Mouse (Mus musculus) brown adipose tissue, adult 24 weeks (tissue): ENCODE results near the gene Fam222b. TPM values are rescaled to one million over a fixed set of nuclear protein-coding genes. Genes with fewer than 3 reads are reported as not detected.
"Not testable (repeated sequence)": the region's sequence is repeated elsewhere in the genome, so short reads cannot be mapped to it uniquely, and the experiment has no call there.

Experiments used
- H3K27ac ChIP-seq: fragments of 200-500 bp; replicated peaks from 2 replicates; pipeline ENCODE4 v1.5.1; 2012; ENCODE audit warnings: low read depth, mild to moderate bottlenecking, low read length
- H3K4me1 ChIP-seq: fragments of 200-500 bp; 2 replicates; pipeline ENCODE4 v1.6.1; 2012; ENCODE audit warnings: low read length, mixed read lengths; ENCODE audit not compliant: control insufficient read depth, insufficient read depth, insufficient read length
- H3K4me3 ChIP-seq: fragments of 200-500 bp; 2 replicates; pipeline ENCODE4 v1.5.1; 2012; ENCODE audit warnings: low read depth, mild to moderate bottlenecking, low read length, moderate library complexity; ENCODE audit not compliant: insufficient read depth
- polyA plus RNA-seq: library from polyadenylated mRNA; stranded (reverse); fragments of >200 nt; gene quantifications from 2 replicates; pipeline ENCODE4 v1.2.4, GENCODE M21; 2012; ENCODE audit not compliant: missing spikeins, insufficient read depth, insufficient read length

Gene Fam222b
- 5.8 and 7.5 TPM in 2 replicates for polyA plus RNA-seq

DNA sequence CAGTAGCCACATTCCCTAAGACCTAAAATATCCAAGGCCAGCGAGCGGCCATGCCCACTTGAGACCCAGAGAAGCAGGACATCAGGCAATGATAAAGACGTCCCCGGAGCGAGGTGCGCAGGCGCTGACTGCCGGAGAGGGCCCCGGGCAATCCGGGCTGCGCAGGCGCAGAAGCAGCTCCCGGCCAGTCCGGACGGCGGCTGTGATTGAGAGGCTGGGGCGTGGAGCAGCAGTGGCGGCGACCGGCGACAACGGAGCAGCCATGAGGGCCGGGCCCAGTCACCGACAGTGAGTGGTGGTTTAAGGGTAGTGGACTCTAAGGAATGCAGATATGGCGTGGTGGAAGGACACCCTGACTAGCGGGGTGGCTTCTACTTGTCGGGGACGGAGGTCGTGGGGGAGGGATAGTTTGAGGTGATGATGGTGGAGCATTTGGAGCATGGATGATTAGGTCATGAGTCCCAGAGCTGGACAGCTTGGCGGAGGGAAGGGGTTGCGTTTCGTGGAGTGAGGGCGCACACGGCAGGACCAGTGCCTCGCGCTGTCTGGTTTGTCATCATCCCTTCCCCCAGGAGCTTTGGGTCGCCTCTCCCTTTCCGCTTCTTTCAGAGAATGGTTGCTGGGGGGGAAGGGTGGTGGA, at the start of gene Fam222b:
Gene Fam222b, plus strand, starts transcription at position 157 of the 640 bp plus-strand sequence.
- Histone ChIP-seq H3K27ac (peak within 1 kb of the TSS; percentile 89), H3K4me3 (peak within 1 kb of the TSS; percentile 96), H3K4me1 (peaks cover 9% of the 10 kb centered on the region; the same call in 1 of the 2 replicates)

DNA sequence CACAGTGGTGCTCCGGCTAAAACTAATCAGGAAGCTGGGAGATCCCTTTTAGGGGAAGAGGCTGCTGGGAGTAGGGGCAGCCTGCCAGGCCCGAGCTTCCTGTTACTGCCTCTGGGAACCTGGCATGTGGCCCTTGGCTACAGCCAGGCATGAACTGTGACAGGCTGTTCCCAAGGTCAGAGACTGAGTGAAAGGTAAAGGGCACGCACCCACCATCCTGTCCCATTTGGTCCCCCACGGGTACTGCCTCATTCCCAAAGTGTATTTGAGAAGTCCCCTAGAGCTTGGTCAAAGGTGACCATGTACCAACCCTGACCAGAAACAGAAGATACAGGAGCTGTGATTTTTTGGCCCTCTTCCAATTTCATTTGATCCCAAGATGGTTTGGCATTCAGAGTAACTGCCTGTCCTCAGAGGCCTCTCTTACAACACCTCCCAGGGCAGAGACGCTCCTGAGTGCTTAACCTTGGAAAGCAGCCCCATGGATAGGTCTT, 49.7 kb upstream of the Fam222b start:
- peak overlapping the region; percentile 78 for H3K27ac ChIP-seq

DNA sequence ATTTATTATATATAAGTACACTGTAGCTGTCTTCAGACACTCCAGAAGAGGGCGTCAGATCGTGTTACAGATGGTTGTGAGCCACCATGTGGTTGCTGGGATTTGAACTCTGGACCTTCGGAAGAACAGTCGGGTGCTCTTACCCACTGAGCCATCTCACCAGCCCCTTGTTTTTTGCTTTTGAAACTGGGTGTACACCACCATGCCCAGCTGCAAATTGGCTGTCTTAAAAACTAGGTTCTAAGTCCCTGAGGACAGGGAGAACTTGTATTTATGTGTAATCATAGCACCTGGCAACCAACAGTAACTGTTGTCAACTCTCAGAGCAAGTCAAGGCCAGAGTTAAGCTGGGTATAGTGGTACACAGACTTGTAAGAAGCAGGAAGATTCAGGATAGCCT, 45.8 kb upstream of the Fam222b start:
- not testable (repeated sequence) for H3K4me1 ChIP-seq, H3K4me3 ChIP-seq, H3K27ac ChIP-seq

More for the DNA sequence above, 49.7 kb upstream of the Fam222b start:
- peak overlapping the region; percentile 27; the same call in 1 of the 2 replicates for H3K4me3 ChIP-seq
- H3K4me1 ChIP-seq, result peaks cover 3% of the 10 kb centered on the region

DNA sequence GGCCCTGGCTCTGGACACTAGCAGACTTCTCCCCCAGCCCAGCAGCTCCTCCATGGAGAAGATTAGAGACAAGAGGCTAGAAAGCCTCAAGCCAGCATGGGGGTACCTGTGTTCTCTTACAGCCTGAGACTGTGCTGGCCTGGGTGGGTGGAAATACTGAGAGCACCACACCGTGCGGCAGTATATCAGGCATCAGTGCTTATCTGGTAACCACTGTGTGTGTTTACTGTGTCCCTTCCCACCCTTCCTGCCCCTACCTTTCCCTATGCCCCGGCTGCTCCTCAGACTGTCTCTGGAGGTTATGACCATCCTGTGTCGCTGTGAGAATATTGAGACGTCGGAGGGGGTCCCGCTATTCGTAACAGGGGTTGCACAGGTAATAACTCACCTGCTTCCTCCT, 41.4 kb upstream of the Fam222b start:
- Histone ChIP-seq H3K4me1 (no peaks in the 10 kb centered on the region), H3K4me3 (no peak overlapping the region), H3K27ac (no peak overlapping the region)

DNA sequence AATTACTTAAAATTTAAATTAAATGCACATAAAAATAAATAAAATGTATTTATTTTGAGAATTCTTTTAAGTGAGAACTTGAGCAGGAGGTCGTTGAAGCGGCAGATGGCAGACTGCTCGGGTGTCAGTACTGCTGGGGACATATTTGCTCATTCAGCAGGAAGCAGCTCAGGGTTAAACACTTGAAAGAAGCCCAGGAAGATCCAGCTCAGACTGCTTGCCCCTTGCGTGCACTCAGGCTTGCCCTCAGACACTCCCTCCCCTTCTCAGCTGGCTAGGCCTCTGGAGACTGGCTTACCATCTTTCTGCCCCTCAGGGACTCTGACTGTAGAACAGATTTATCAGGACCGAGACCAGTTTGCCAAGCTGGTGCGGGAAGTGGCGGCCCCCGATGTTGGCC, 37.5 kb upstream of the Fam222b start:
- Histone ChIP-seq H3K4me1 (no peaks in the 10 kb centered on the region), H3K27ac (no peak overlapping the region), H3K4me3 (no peak overlapping the region)

DNA sequence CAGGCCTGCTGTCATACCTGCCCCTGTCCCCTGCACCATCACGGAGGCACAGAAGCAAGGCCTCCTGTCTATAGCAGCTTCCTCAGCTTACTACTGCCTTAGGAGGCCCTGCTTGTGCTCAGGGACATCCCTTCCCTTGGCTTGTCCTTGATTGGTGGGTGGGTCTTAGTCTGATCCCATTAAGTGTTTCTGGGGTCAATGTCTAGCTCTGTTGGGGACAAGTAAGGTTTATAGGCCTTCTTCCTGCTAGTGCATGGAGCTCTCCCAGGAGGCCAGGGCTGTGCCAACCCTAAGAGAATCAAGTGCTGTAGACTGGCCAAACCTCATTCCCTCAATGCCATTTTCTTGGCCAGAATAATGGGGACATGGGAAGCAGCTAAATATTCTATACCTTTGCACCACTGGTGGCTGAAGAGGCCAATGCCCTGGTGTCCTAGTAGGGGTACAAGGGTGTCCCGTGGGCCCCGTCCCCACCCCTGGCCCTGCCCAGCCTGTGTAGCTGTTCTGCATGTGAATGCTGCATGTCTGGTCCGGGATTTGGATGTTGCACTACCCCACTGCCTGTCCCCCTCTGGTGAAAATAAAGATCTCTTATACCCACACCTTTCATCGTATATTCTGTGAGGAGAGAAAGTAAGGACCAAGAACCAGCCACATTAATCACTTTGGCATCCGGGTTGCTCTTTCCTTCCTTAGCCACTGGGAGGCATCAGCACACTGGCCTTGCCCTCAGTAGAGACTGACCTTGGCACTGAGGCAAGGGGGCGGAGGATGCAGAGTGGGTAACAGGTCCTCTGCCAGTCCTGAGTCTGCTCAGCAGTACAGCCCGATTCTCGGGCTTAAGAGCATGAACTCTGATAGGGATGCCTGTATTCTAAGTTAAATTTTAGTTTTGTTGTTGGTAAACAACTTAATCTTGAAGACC, 34.4 kb upstream of the Fam222b start:
- H3K27ac ChIP-seq, result no peak overlapping the region

DNA sequence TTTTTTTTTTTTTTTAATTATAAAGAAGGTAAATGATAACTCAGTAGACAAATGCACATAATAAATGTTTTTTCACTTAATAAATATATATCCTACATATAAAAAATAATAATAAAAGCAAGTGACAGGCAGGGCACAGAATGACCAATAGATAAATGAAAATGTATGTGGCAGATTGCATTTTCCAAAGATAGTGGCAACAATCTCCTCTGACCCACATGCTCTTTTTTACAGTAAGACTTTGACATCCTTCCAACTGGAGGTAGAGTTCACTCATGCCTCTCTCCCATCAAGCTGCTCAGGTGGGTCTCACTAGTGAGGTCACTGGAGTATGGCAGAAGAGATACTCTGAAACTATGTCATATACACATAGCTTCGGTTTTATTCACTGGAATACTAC, 31.9 kb upstream of the Fam222b start:
- Histone ChIP-seq H3K4me3 (no peak overlapping the region), H3K27ac (0 out of 2 replicates have a peak overlapping the region, but pooled peaks have one; percentile 29), H3K4me1 (no peaks in the 10 kb centered on the region)

More for the DNA sequence above, 34.4 kb upstream of the Fam222b start:
- Histone ChIP-seq H3K4me3 (no peak overlapping the region), H3K4me1 (no peaks in the 10 kb centered on the region)

DNA sequence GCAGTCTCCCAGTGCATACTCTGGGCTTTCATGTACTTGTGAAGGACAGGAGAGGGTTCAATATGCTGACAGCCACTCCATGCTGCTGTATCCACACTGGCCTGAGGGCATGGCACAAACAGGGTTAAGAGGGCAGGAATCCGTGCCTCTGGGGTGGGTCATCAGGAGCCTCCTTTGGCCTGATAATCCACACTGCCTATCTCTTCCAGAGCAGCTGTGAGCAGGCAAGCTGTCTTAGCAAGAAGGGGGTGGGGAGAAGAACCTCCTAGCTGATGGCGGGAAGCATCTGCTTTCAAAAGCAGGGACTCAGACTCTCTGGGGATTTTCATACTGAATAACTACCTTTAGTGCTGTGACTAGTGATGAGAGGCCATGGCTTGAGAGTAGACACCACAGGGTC, 28.6 kb upstream of the Fam222b start:
- Histone ChIP-seq H3K4me1 (no peaks in the 10 kb centered on the region), H3K4me3 (no peak overlapping the region), H3K27ac (no peak overlapping the region)

DNA sequence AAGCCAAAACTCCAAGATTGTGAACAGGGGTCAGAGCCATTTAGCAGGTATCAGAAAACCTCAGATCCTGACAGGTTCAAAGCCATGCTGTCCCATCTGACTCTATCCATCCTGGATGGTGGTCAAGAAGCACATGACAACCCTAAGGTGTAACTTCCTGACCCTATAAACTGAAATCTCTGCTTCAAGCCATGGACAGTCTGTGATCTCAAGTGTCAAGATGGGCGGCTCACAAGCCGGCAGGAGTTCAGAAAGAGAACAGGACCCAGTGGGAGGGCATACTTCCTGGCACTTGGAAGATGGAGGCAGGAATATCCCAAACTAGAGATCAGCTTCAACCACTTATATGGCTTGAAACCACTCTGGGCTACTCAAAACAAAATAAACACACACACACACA, 27.8 kb upstream of the Fam222b start:
- Histone ChIP-seq H3K4me3 (no peak overlapping the region), H3K4me1 (no peaks in the 10 kb centered on the region), H3K27ac (no peak overlapping the region)

DNA sequence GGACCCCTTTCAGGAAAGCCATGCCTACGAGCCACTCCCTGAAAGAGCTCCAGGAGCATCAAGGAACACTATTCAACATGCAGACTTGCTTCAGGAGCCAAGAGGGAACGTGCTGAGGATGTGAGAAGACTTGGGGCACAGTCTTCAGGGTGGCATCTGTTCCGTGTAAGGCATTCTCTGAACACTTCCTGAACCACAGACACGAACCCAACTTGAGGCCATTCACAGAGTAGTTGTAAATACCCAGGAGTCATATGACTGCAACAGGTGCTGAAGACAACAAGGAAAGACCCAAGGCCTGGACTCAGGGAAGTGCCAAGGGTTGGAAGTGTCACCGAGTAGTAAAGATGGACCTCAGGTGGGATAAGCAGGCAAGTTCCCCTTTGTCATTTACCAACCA, 26.9 kb upstream of the Fam222b start:
- Histone ChIP-seq H3K27ac (no peak overlapping the region), H3K4me1 (no peaks in the 10 kb centered on the region), H3K4me3 (no peak overlapping the region)

DNA sequence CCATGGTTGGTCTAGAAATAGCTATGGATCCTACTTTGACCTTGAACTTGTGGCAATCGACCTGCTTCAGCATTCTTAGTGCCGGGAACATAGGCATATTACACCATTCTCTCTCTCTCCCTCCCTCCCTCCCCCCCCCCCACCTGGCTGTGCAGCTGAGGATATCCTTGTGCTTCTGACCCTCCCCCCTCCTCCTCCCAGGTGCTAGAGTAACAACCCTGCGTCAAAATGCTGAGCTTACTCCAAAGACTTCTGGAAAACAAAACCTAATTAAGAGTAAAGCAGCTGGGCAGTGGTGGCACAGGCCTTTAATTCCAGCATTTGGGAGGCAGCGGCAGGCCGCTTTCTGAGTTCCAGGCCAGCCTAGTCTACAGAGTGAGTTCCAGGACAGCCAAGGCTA, 25.3 kb upstream of the Fam222b start:
- Histone ChIP-seq H3K27ac (no peak overlapping the region), H3K4me3 (no peak overlapping the region), H3K4me1 (no peaks in the 10 kb centered on the region)

DNA sequence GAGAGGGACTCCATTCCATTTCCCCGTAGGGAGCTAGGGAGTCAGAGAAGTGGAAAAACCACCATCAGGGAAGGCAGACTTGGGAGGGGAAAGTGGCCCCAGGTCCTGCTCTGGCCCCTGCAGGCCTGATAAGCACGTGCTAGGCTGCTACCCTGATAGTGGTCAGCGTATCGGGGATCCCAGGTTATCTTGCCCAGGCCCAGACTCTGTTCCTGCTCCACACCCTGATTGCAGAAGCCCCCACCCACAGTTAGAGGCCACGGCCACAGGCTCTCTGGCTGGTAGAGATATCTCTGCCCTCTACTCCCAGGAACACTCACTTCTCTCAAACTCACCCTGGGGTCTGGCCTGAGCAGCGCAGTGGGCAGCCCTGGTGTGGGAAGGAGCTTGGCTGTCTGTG, 24.8 kb upstream of the Fam222b start:
- Histone ChIP-seq H3K27ac (no peak overlapping the region), H3K4me1 (no peaks in the 10 kb centered on the region)

DNA sequence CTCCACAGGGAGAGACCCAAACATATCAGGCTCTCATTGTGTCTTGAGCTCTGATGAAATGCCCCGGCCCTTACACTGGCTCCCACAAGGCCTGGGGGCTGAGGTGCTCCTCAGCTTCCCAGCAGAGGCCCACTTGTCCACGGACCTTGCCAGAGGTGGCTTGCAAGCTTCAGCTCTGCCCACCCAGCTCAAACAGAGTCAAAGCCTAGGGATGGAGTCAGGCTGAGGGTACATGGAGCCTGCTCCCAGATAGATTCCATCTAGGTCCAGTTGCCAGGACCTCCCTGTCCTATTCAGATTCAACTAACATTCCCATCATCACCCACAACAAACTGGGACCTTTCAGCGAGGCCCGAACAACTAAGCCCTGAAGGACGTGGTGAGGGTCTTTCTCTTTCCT, 22.5 kb upstream of the Fam222b start:
- no peak overlapping the region for H3K27ac ChIP-seq
- H3K4me3 ChIP-seq, result no peak overlapping the region
- no peaks in the 10 kb centered on the region for H3K4me1 ChIP-seq

More for the DNA sequence above, 24.8 kb upstream of the Fam222b start:
- no peak overlapping the region for H3K4me3 ChIP-seq

DNA sequence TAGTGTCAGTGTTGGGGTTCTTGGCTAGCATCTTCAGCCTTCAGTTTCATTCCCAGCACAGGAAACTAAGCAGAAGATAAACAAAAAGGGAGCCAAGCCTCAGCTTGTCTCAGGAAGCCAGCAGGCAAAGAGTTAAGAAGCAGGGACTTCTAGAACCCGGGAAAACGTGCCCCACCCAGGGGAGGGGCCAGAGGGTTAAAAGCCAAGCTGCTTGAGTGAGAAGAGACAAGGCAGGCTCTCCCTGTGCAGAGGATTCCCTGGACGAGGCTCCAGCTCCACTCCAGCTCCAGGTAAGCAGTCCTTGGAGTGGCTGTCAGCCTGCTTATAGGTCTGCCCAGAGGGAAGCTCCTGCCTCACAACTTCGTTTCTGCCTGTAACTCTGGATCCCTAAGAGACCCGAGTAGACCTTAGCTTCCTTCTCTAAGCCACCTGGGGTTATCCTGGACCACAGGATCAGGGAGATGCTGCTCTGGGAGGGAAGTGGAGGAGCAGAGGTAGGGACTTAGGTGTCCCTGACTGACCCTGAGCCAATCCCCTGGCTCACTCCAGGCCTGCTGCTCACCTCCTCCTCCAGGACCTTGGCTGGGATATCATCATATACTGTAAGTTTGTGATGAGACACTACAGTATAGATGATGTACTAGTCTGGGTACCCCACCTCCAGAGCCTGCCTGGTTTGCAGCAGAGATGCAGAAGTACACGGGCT, 21.9 kb upstream of the Fam222b start:
- Histone ChIP-seq H3K27ac (no peak overlapping the region), H3K4me1 (no peaks in the 10 kb centered on the region), H3K4me3 (no peak overlapping the region)
